Mouse (Mus musculus): Measurements from ENCODE around the gene Tbc1d1.

- TF ChIP-seq CEBPB (IDR thresholded peaks at IDR 0.05; ENCODE audit: insufficient read depth, poor library complexity, severe bottlenecking) (no peak), POLR2A (IDR thresholded peaks at IDR 0.05; ENCODE audit: insufficient read length, low read depth) (no peak), REST (IDR thresholded peaks at IDR 0.05; ENCODE audit: insufficient read depth, insufficient read length) (no peak), POLR2AphosphoS2 (IDR thresholded peaks at IDR 0.05; ENCODE audit: insufficient read length, low read depth) (no peak), MYOD1 (IDR thresholded peaks at IDR 0.05; ENCODE audit: control insufficient read depth in 1 of 3, insufficient read length in 2 of 3, low read depth in 2 of 3) (no peak), TCF12 (IDR thresholded peaks at IDR 0.05; ENCODE audit: insufficient read depth, poor library complexity, severe bottlenecking) (no peak), E2F4 (IDR thresholded peaks at IDR 0.05; ENCODE audit: insufficient read depth) (no peak)
Measured at GRCm38 (mm10) chr5:64185257-64185656, 29.2 kb downstream of the Tbc1d1 start.

Measured in myocyte (in vitro differentiated cells).